Mouse (Mus musculus): ENCODE measurements around the gene Fntb. TPM values are rescaled to one million over a fixed set of nuclear protein-coding genes. Genes with fewer than 3 reads are reported as not detected.

The Fntb gene
- polyA plus RNA-seq, 1 experiment = 23.8 TPM

DNA sequence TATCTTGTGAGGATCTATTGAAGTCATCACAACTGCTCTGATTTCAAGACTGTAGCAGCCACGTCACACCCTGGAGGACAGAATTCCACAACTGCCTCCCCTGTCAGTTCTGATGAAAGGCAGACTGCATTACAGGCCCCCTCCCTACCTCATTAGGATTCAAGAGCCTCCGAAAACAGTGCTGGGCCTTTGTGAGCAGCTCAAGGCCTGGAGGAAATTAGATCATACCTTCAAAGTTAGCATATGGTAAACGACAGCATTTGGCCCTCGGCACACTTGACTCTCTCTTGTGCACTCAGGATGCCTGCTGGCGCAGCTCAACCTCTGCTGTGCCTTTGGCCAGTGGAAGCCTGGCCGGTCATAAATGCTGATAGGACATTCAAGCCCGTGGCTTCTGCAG is 130.4 kb downstream of the Fntb start:
- H3K4me2 ChIP-seq (ENCODE audit: low read depth) = no peak overlapping the region
- no peak overlapping the region for H3ac ChIP-seq (ENCODE audit: control insufficient read depth, insufficient read length)
- no peaks in the 10 kb centered on the region for H3K27me3 ChIP-seq (ENCODE audit: control insufficient read depth, insufficient read depth, insufficient read length)
- TF ChIP-seq SRF (IDR thresholded peaks at IDR 0.05; ENCODE audit: control insufficient read depth, insufficient read length, low read depth) (no peak), POLR2A (IDR thresholded peaks at IDR 0.05; ENCODE audit: insufficient read length, low read depth) (no peak), E2F4 (IDR thresholded peaks at IDR 0.05; ENCODE audit: insufficient read depth) (no peak), REST (IDR thresholded peaks at IDR 0.05; ENCODE audit: insufficient read depth, insufficient read length) (no peak), MYOG (IDR thresholded peaks at IDR 0.05; ENCODE audit: control insufficient read depth in 1 of 3, insufficient read depth in 1 of 3, insufficient read length in 2 of 3, low read depth in 2 of 3) (no peak), USF1 (IDR thresholded peaks at IDR 0.05; ENCODE audit: low read depth) (no peak), MYOD1 (IDR thresholded peaks at IDR 0.05; ENCODE audit: control insufficient read depth in 1 of 3, insufficient read length in 2 of 3, low read depth in 2 of 3) (no peak), TCF12 (IDR thresholded peaks at IDR 0.05; ENCODE audit: insufficient read depth, poor library complexity, severe bottlenecking) (no peak), CEBPB (IDR thresholded peaks at IDR 0.05; ENCODE audit: insufficient read depth, poor library complexity, severe bottlenecking) (no peak)
- no peaks in the 10 kb centered on the region for H3K79me2 ChIP-seq (ENCODE audit: control insufficient read depth, insufficient read depth)
- no peak overlapping the region for H3K4me3 ChIP-seq
- peaks cover 22% of the 10 kb centered on the region for H3K36me3 ChIP-seq (ENCODE audit: control insufficient read depth, insufficient read depth)

DNA sequence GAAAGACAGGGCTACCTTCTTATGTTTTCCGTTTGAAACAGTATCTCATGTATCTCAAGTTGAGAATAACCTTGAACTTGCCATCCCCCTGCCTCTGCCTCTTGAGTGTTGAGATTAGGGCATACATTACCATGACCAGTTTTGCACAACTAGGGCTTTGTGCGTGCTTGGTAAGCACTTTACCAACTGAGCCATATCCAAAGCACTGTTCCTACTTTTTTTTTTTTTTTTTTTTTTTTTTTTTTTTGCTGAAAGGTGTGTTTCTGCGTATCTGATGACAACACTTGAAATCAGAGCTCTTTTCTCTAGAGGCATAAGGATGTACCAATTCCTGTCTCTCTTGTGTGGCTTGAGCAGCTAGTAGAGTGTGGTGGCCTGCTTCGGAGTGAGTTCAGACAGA is 131.2 kb downstream of the Fntb start:
- no peak overlapping the region for H3ac ChIP-seq (ENCODE audit: control insufficient read depth, insufficient read length)
- TF ChIP-seq E2F4 (IDR thresholded peaks at IDR 0.05; ENCODE audit: insufficient read depth) (no peak), TCF3 (IDR thresholded peaks at IDR 0.05; ENCODE audit: insufficient read length, low read depth) (no peak), CEBPB (IDR thresholded peaks at IDR 0.05; ENCODE audit: insufficient read depth, poor library complexity, severe bottlenecking) (no peak), USF1 (IDR thresholded peaks at IDR 0.05; ENCODE audit: low read depth) (no peak), POLR2AphosphoS2 (IDR thresholded peaks at IDR 0.05; ENCODE audit: insufficient read length, low read depth) (no peak), MYOG (IDR thresholded peaks at IDR 0.05; ENCODE audit: control insufficient read depth in 1 of 3, insufficient read depth in 1 of 3, insufficient read length in 2 of 3, low read depth in 2 of 3) (no peak), MAX (IDR thresholded peaks at IDR 0.05; ENCODE audit: low read depth) (no peak), POLR2A (IDR thresholded peaks at IDR 0.05; ENCODE audit: insufficient read length, low read depth) (no peak), REST (IDR thresholded peaks at IDR 0.05; ENCODE audit: insufficient read depth, insufficient read length) (no peak), SRF (IDR thresholded peaks at IDR 0.05; ENCODE audit: control insufficient read depth, insufficient read length, low read depth) (no peak), TCF12 (IDR thresholded peaks at IDR 0.05; ENCODE audit: insufficient read depth, poor library complexity, severe bottlenecking) (no peak), MYOD1 (IDR thresholded peaks at IDR 0.05; ENCODE audit: control insufficient read depth in 1 of 3, insufficient read length in 2 of 3, low read depth in 2 of 3) (no peak)
- H3K27me3 ChIP-seq (ENCODE audit: control insufficient read depth, insufficient read depth, insufficient read length) = no peaks in the 10 kb centered on the region
- H3K79me2 ChIP-seq (ENCODE audit: control insufficient read depth, insufficient read depth) = no peaks in the 10 kb centered on the region
- no peak overlapping the region for H3K4me2 ChIP-seq (ENCODE audit: low read depth)
- peaks cover 21% of the 10 kb centered on the region for H3K36me3 ChIP-seq (ENCODE audit: control insufficient read depth, insufficient read depth)
- no peak overlapping the region for H3K4me3 ChIP-seq

DNA sequence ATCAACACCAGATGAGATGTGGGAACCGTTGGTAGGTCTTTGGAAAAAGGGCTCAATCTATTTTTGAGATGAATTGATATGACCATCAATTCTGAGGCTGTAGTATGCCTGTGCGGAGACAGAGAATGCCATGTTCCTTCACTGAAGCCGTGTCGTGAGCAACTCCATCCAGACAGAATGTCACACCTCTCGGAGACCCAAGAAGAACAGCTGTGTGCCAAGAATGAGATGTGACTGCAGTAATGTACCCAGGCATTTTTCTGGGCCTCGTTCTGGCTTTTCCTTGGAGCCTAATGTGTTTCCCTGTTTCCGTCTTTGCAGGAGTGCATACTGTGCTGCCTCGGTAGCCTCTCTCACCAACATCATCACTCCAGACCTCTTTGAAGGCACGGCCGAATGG is 131.6 kb downstream of the Fntb start:
- Histone ChIP-seq H3ac (ENCODE audit: control insufficient read depth, insufficient read length) (no peak overlapping the region), H3K79me2 (ENCODE audit: control insufficient read depth, insufficient read depth) (no peaks in the 10 kb centered on the region)

GRCm38 (mm10) chr12:76898141-76898540 is 132.8 kb downstream of the Fntb start:
- Histone ChIP-seq H3K36me3 (ENCODE audit: control insufficient read depth, insufficient read depth) (peaks cover 11% of the 10 kb centered on the region), H3K79me2 (ENCODE audit: control insufficient read depth, insufficient read depth) (no peaks in the 10 kb centered on the region), H3K4me3 (no peak overlapping the region), H3K4me2 (ENCODE audit: low read depth) (no peak overlapping the region), H3ac (ENCODE audit: control insufficient read depth, insufficient read length) (no peak overlapping the region), H3K27me3 (ENCODE audit: control insufficient read depth, insufficient read depth, insufficient read length) (no peaks in the 10 kb centered on the region)
- TF ChIP-seq USF1 (IDR thresholded peaks at IDR 0.05; ENCODE audit: low read depth) (no peak), TCF12 (IDR thresholded peaks at IDR 0.05; ENCODE audit: insufficient read depth, poor library complexity, severe bottlenecking) (no peak), CEBPB (IDR thresholded peaks at IDR 0.05; ENCODE audit: insufficient read depth, poor library complexity, severe bottlenecking) (no peak), MAX (IDR thresholded peaks at IDR 0.05; ENCODE audit: low read depth) (no peak), REST (IDR thresholded peaks at IDR 0.05; ENCODE audit: insufficient read depth, insufficient read length) (no peak), E2F4 (IDR thresholded peaks at IDR 0.05; ENCODE audit: insufficient read depth) (no peak), POLR2A (IDR thresholded peaks at IDR 0.05; ENCODE audit: insufficient read length, low read depth) (no peak), MYOG (IDR thresholded peaks at IDR 0.05; ENCODE audit: control insufficient read depth in 1 of 3, insufficient read depth in 1 of 3, insufficient read length in 2 of 3, low read depth in 2 of 3) (no peak), MYOD1 (IDR thresholded peaks at IDR 0.05; ENCODE audit: control insufficient read depth in 1 of 3, insufficient read length in 2 of 3, low read depth in 2 of 3) (no peak), TCF3 (IDR thresholded peaks at IDR 0.05; ENCODE audit: insufficient read length, low read depth) (no peak), POLR2AphosphoS2 (IDR thresholded peaks at IDR 0.05; ENCODE audit: insufficient read length, low read depth) (no peak), SRF (IDR thresholded peaks at IDR 0.05; ENCODE audit: control insufficient read depth, insufficient read length, low read depth) (no peak)

More for the DNA sequence above, 131.6 kb downstream of the Fntb start:
- Histone ChIP-seq H3K4me2 (ENCODE audit: low read depth) (no peak overlapping the region), H3K36me3 (ENCODE audit: control insufficient read depth, insufficient read depth) (peaks cover 17% of the 10 kb centered on the region), H3K4me3 (no peak overlapping the region), H3K27me3 (ENCODE audit: control insufficient read depth, insufficient read depth, insufficient read length) (no peaks in the 10 kb centered on the region)
- TF ChIP-seq REST (IDR thresholded peaks at IDR 0.05; ENCODE audit: insufficient read depth, insufficient read length) = no peak

- peaks cover 11% of the 10 kb centered on the region for H3K36me3 ChIP-seq (ENCODE audit: control insufficient read depth, insufficient read depth)
- H3ac ChIP-seq (ENCODE audit: control insufficient read depth, insufficient read length) = no peak overlapping the region
- TF ChIP-seq MYOD1 (IDR thresholded peaks at IDR 0.05; ENCODE audit: control insufficient read depth in 1 of 3, insufficient read length in 2 of 3, low read depth in 2 of 3) = no peak
- H3K27me3 ChIP-seq (ENCODE audit: control insufficient read depth, insufficient read depth, insufficient read length) = no peaks in the 10 kb centered on the region
- no peaks in the 10 kb centered on the region for H3K79me2 ChIP-seq (ENCODE audit: control insufficient read depth, insufficient read depth)
- H3K4me2 ChIP-seq (ENCODE audit: low read depth) = no peak overlapping the region
- no peak overlapping the region for H3K4me3 ChIP-seq
Measured at GRCm38 (mm10) chr12:76899261-76899975, 134.0 kb downstream of the Fntb start.

Data from myocyte (in vitro differentiated cells).